Mouse (Mus musculus): ENCODE data around the gene Trmt61a.

GRCm38 (mm10) chr12:111687350-111688068 is 9.6 kb downstream of the Trmt61a start:
- TF ChIP-seq CTCF (IDR thresholded peaks at IDR 0.05; ENCODE audit: low read depth) = no peak
- no peak for TF ChIP-seq EP300 (IDR thresholded peaks at IDR 0.05; ENCODE audit: low read depth)

Measured in liver, postnatal 0 days (tissue).